Mouse (Mus musculus) lung, embryonic 16.5 days (tissue): ENCODE results near the gene Zp3r. TPM values are rescaled to one million over a fixed set of nuclear protein-coding genes. Genes with fewer than 3 reads are reported as not detected.
"Not testable (repeated sequence)": the region's sequence is repeated elsewhere in the genome, so short reads cannot be mapped to it uniquely, and the experiment has no call there.

ENCODE experiments used
- ATAC-seq: fragments of 200-750 bp; cut with Nextera tagmentation; 2 replicates; pipeline ENCODE4 v1.8.0; 2017; ENCODE audit warnings: low read depth, mild to moderate bottlenecking, moderate library complexity
- H3K27ac ChIP-seq: fragments of 300-500 bp; sonication (generic); 2 replicates; pipeline ENCODE4 v1.5.1; 2014; ENCODE audit warnings: mild to moderate bottlenecking, control low read depth, low read length
- H3K27me3 ChIP-seq: fragments of 300-500 bp; sonication (generic); 2 replicates; pipeline ENCODE4 v1.6.1; 2014; ENCODE audit warnings: low read depth, low read length, mixed read lengths; ENCODE audit not compliant: control insufficient read depth, insufficient read depth
- H3K36me3 ChIP-seq: fragments of 300-500 bp; sonication (generic); 2 replicates; pipeline ENCODE4 v1.6.1; 2014; ENCODE audit warnings: low read length; ENCODE audit not compliant: control insufficient read depth, insufficient read depth
- H3K4me1 ChIP-seq: fragments of 300-500 bp; sonication (generic); replicated peaks from 2 replicates; pipeline ENCODE4 v1.6.1; 2014; ENCODE audit warnings: low read length, mixed read lengths; ENCODE audit not compliant: control insufficient read depth, insufficient read depth
- H3K4me2 ChIP-seq: fragments of 300-500 bp; sonication (generic); 2 replicates; pipeline ENCODE4 v1.6.1; 2014; ENCODE audit warnings: low read depth, low read length, control low read depth
- H3K4me3 ChIP-seq: fragments of 300-500 bp; sonication (generic); 2 replicates; pipeline ENCODE4 v1.5.1; 2014; ENCODE audit warnings: mild to moderate bottlenecking, low read length, control low read depth
- H3K9ac ChIP-seq: fragments of 300-500 bp; sonication (generic); 2 replicates; pipeline ENCODE4 v1.6.1; 2014; ENCODE audit warnings: low read length, control low read depth
- H3K9me3 ChIP-seq: fragments of 300-500 bp; sonication (generic); 2 replicates; pipeline ENCODE4 v1.6.1; 2016; ENCODE audit warnings: low read length; ENCODE audit not compliant: control insufficient read depth
- WGBS: fragments of 180-500 bp; shearing (Covaris S2); extraction: QIAGEN DNeasy Blood & Tissue Kit; methylation state at CpG from one replicate; pipeline ENCODE4 v1.1.7; 2014; 5-methylcytosine and 5-hydroxymethylcytosine counted together
- polyA plus RNA-seq: library from polyadenylated mRNA; unstranded; fragments of >200 nt; fragmentation: Nextera tagmentation; extraction: Ambion mirVana; gene quantifications from 2 replicates; pipeline ENCODE4 v1.2.1, GENCODE M21; 2015

Gene Zp3r
- not detected in 2 replicates for polyA plus RNA-seq

GRCm38 (mm10) chr1:130629521-130629920 lies at the start of gene Zp3r:
Gene Zp3r (minus strand): TSS chr1:130629621.
- Histone ChIP-seq H3K4me1 (peaks cover 3% of the 10 kb centered on the region; the same call in 1 of the 2 replicates), H3K4me2 (no peak within 1 kb of the TSS), H3K9ac (no peak within 1 kb of the TSS), H3K4me3 (no peak within 1 kb of the TSS), H3K36me3 (no peaks in the 10 kb centered on the region), H3K27ac (no peak within 1 kb of the TSS), H3K9me3 (no peaks in the 10 kb centered on the region), H3K27me3 (no peaks in the 10 kb centered on the region)
- no peak for ATAC-seq
- 85% methylated on average over 2 of the region's 2 CpGs for WGBS

DNA sequence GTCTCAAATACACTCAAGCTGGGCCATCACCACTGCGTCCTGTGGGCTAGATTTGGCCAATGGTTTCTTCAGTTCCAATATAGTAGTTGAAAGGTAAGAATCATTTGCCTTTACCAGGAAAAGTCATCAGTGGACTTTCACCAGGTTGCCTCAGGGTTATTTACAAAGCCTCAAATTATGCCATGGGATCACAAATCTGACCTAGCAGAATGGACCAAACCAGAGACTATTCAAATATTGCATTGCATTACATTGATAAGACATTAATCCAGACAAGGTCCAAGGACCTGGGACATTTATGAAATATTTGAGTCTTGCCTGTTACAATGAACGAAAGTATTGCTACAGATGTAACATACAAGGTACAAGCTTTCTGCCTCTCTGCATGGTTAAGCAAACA lies 49.1 kb upstream of the Zp3r start:
- Histone ChIP-seq H3K27ac (no peak overlapping the region), H3K9ac (no peak overlapping the region), H3K9me3 (no peaks in the 10 kb centered on the region), H3K36me3 (no peaks in the 10 kb centered on the region), H3K4me2 (no peak overlapping the region), H3K4me1 (no peaks in the 10 kb centered on the region), H3K27me3 (no peaks in the 10 kb centered on the region), H3K4me3 (no peak overlapping the region)
- 75% methylated on average over 2 of the region's 2 CpGs for WGBS
- ATAC-seq, result no peak

- WGBS, result 86% methylated on average over 5 of the region's 5 CpGs
- H3K9ac ChIP-seq, H3K36me3 ChIP-seq, H3K4me1 ChIP-seq, H3K27ac ChIP-seq, H3K27me3 ChIP-seq, H3K4me3 ChIP-seq, H3K4me2 ChIP-seq, ATAC-seq, H3K9me3 ChIP-seq: not testable (repeated sequence)
Measured at GRCm38 (mm10) chr1:130663576-130663975, 34.2 kb upstream of the Zp3r start.

DNA sequence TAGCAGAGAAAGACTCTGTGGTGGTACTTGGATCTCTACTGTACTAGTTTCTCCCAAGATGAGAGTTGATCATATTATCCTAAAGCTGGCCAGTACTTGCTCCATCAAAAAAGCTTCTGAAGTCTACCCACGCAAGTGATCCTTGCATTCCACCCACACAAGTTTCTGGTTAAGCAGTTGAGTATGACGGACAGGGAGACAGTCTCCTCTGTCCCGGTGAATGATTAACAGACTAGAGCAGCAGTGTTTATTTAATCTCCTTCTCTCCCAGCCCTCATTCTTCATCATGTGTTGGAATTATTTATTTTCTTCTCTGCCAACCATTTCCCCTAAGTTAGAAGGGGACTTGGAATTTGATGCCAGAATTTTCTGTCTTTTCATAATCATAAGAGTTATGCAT lies 32.0 kb upstream of the Zp3r start, which contains the start of gene C4bp:
TSS of gene C4bp (minus strand) at position 179 of the 400 bp plus-strand sequence.
- H3K9me3 ChIP-seq, result no peaks in the 10 kb centered on the region
- no peak within 1 kb of the TSS for H3K4me3 ChIP-seq
- no peak within 1 kb of the TSS for H3K27ac ChIP-seq
- H3K4me1 ChIP-seq, result peaks cover 5% of the 10 kb centered on the region; the same call in 1 of the 2 replicates
- H3K36me3 ChIP-seq, result no peaks in the 10 kb centered on the region
- ATAC-seq, result no peak
- no peak within 1 kb of the TSS for H3K4me2 ChIP-seq
- no peak within 1 kb of the TSS for H3K9ac ChIP-seq
- WGBS, result 10% methylated on average over 3 of the region's 3 CpGs
- no peaks in the 10 kb centered on the region for H3K27me3 ChIP-seq

DNA sequence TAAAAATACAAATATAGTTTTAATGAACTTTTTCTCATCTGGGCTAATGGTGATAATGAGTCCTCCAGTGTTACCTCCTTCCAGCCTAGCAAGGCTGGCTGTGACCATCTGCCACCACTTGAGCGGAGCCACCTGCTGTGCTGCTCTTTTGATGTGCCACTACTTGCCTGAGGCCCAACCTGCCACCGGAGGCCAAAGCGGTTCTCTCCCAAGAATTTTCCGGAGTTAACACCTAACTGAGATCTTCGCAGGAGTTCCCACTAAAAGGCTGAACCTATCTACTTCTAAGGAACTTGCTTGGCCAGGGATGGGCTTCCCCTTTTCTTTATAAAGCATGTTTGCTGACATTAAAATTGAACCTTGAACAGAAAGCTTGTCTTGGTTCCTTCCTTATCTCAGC lies 30.2 kb upstream of the Zp3r start:
- H3K4me1 ChIP-seq, H3K27ac ChIP-seq, H3K27me3 ChIP-seq, H3K36me3 ChIP-seq, H3K9me3 ChIP-seq, H3K4me2 ChIP-seq, H3K9ac ChIP-seq, ATAC-seq, H3K4me3 ChIP-seq: not testable (repeated sequence)
- 44% methylated on average over 5 of the region's 5 CpGs for WGBS

- Histone ChIP-seq H3K27me3 (no peaks in the 10 kb centered on the region), H3K4me3 (no peak overlapping the region), H3K9me3 (no peaks in the 10 kb centered on the region), H3K9ac (no peak overlapping the region), H3K27ac (no peak overlapping the region), H3K4me2 (no peak overlapping the region), H3K36me3 (no peaks in the 10 kb centered on the region), H3K4me1 (no peaks in the 10 kb centered on the region)
- no peak for ATAC-seq
- WGBS, result 62% methylated on average over 4 of the region's 4 CpGs
Measured at GRCm38 (mm10) chr1:130644103-130644502, 14.7 kb upstream of the Zp3r start.

DNA sequence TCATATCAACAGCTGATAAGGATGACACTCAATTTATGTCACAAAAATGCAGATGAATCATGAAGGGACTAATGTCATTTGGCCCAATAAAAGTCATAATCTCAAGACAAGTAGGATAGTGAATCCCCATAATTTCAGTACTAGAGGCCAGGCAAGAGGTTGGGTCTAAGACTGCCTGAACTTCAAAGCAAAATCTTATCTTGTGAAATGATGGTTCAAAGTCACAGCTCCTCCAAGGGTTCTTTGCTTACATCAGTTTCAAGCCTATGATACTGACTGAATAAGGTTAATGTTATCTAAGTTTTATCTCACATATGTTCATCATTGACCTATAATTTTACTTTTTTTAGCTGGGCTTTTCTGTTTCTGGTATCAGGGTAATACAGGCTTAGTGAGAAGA lies 11.5 kb upstream of the Zp3r start:
- no peak for ATAC-seq
- H3K4me1 ChIP-seq, result no peaks in the 10 kb centered on the region
- H3K4me2 ChIP-seq, result no peak overlapping the region
- no peaks in the 10 kb centered on the region for H3K9me3 ChIP-seq
- H3K36me3 ChIP-seq, result no peaks in the 10 kb centered on the region
- H3K27ac ChIP-seq, result no peak overlapping the region
- H3K27me3 ChIP-seq, result no peaks in the 10 kb centered on the region
- H3K4me3 ChIP-seq, result no peak overlapping the region
- no peak overlapping the region for H3K9ac ChIP-seq

GRCm38 (mm10) chr1:130633761-130634410 lies 4.5 kb upstream of the Zp3r start:
- Histone ChIP-seq H3K27ac (no peak overlapping the region), H3K4me2 (peak overlapping the region; percentile 49), H3K4me1 (peaks cover 3% of the 10 kb centered on the region; the same call in 1 of the 2 replicates), H3K9ac (no peak overlapping the region), H3K36me3 (no peaks in the 10 kb centered on the region), H3K4me3 (peak overlapping the region; percentile 29), H3K27me3 (no peaks in the 10 kb centered on the region), H3K9me3 (no peaks in the 10 kb centered on the region)
- peak; percentile 71 for ATAC-seq
- 9% methylated on average over 16 of the region's 16 CpGs for WGBS

DNA sequence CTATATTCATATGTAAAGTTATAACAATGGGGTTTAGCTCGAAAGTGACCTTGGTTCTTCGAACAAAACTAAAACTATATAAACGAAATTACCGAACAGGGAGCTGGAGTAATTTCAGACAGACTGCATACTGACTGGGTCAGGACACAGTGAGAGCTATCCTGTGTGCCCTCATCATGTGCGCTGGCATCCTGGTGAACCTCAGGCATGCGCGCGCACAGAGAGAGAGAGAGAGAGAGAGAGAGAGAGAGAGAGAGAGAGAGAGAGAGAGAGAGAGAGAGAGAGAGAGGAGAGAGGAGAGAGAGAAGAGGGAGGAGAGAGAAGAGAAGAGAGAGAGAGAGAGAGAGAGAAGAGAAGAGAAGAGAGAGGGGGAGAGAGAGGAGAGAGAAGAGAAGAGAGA lies 3.9 kb upstream of the Zp3r start:
- no peak for ATAC-seq
- H3K4me3 ChIP-seq, result no peak overlapping the region
- H3K4me1 ChIP-seq, result peaks cover 3% of the 10 kb centered on the region; the same call in 1 of the 2 replicates
- H3K9me3 ChIP-seq, result no peaks in the 10 kb centered on the region
- H3K9ac ChIP-seq, result no peak overlapping the region
- H3K36me3 ChIP-seq, result no peaks in the 10 kb centered on the region
- no peak overlapping the region for H3K4me2 ChIP-seq
- no peaks in the 10 kb centered on the region for H3K27me3 ChIP-seq
- H3K27ac ChIP-seq, result no peak overlapping the region
- 69% methylated on average over 8 of the region's 8 CpGs for WGBS

- H3K4me2 ChIP-seq, result no peak overlapping the region
- no peaks in the 10 kb centered on the region for H3K4me1 ChIP-seq
- ATAC-seq, result no peak
- H3K36me3 ChIP-seq, result no peaks in the 10 kb centered on the region
- H3K4me3 ChIP-seq, result no peak overlapping the region
- no peak overlapping the region for H3K9ac ChIP-seq
- no peaks in the 10 kb centered on the region for H3K9me3 ChIP-seq
- no peak overlapping the region for H3K27ac ChIP-seq
- H3K27me3 ChIP-seq, result no peaks in the 10 kb centered on the region
- 83% methylated on average over 2 of the region's 2 CpGs for WGBS
Measured at GRCm38 (mm10) chr1:130596291-130596690, 33.1 kb downstream of the Zp3r start.
